Mouse (Mus musculus): ENCODE results near the gene Pex26. TPM values are rescaled to one million over a fixed set of nuclear protein-coding genes. Genes with fewer than 3 reads are reported as not detected.

Pex26 gene
- total and polyA plus RNA-seq, 3 experiments, result 8.6 to 16.9 (median 15.7) TPM

- no peak overlapping the region for H3K4me3 ChIP-seq (ENCODE audit: low read depth, low read length)
- peaks cover 6% of the 10 kb centered on the region for H3K36me3 ChIP-seq (replicated peaks)
- TF ChIP-seq GATA1 (IDR thresholded peaks at IDR 0.05; ENCODE audit: borderline replicate concordance, low read length) (no peak), GATA2 (IDR thresholded peaks at IDR 0.05; ENCODE audit: borderline replicate concordance, low read depth, low read length) (no peak), TAL1 (conservative IDR thresholded peaks at IDR 0.05; ENCODE audit: low read depth, low read length) (no peak)
- ATAC-seq (ENCODE audit: extremely low read depth, insufficient number of reproducible peaks, low FRiP score, poor library complexity, severe bottlenecking) (no peak), DNase-seq (ENCODE audit: low spot score) (no peak)
- H3K9me3 ChIP-seq (replicated peaks), result peaks cover 6% of the 10 kb centered on the region
- peaks cover 38% of the 10 kb centered on the region for H3K4me1 ChIP-seq (ENCODE audit: insufficient read depth, low read depth, low read length)
- H3K27me3 ChIP-seq (ENCODE audit: insufficient read depth, low read length), result peaks cover 45% of the 10 kb centered on the region
Observed at GRCm38 (mm10) chr6:121219406-121219805, 35.9 kb downstream of the Pex26 start.

GRCm38 (mm10) chr6:121220181-121220580, 36.7 kb downstream of the Pex26 start:
- H3K9me3 ChIP-seq (replicated peaks), result peaks cover 6% of the 10 kb centered on the region
- ATAC-seq (ENCODE audit: extremely low read depth, insufficient number of reproducible peaks, low FRiP score, poor library complexity, severe bottlenecking) (no peak), DNase-seq (ENCODE audit: low spot score) (no peak)
- peaks cover 39% of the 10 kb centered on the region for H3K27me3 ChIP-seq (ENCODE audit: insufficient read depth, low read length)
- H3K36me3 ChIP-seq (replicated peaks), result peaks cover 6% of the 10 kb centered on the region
- H3K4me3 ChIP-seq (ENCODE audit: low read depth, low read length), result no peak overlapping the region
- TF ChIP-seq TAL1 (conservative IDR thresholded peaks at IDR 0.05; ENCODE audit: low read depth, low read length) (no peak), CTCF (IDR thresholded peaks at IDR 0.05; ENCODE audit: low read depth, low read length) (no peak), GATA2 (IDR thresholded peaks at IDR 0.05; ENCODE audit: borderline replicate concordance, low read depth, low read length) (no peak), GATA1 (IDR thresholded peaks at IDR 0.05; ENCODE audit: borderline replicate concordance, low read length) (no peak)
- H3K4me1 ChIP-seq (ENCODE audit: insufficient read depth, low read depth, low read length), result peaks cover 36% of the 10 kb centered on the region

DNA sequence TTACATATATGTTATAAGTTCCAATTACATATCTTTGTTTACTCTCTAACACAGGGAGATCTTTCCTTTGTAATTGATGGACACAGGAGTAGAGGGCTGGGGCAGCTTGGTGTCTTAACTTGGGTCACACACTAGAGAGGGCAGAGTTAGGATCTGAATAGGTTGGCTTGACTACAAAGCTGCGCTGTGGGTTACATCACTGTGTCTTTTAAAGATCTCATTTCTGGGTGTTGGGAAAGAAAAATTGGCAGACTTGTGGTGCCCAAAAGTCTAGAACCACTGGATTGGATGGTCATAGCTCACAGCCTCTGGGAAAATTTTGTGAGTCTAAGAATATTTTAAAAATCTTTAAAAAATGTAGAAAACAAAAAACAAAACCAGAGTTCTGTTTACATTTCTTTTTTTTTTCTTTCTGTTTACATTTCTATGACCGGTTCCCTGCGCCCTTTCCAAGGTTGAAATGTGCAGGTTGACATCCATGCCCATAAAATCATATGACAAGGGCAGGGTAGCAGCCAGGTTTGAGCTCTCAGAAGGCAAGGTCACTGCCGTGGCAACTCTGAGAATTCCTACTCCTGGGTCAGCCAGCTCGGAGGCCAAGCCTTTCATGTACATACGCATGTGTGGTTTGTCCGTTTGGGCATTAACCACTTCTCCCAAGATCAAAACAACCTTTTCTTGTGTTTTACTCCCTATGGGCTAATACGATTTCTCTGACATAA, 38.6 kb downstream of the Pex26 start:
- Histone ChIP-seq H3K27me3 (ENCODE audit: insufficient read depth, low read length) (peaks cover 26% of the 10 kb centered on the region), H3K4me1 (ENCODE audit: insufficient read depth, low read depth, low read length) (peaks cover 48% of the 10 kb centered on the region), H3K9me3 (replicated peaks) (peaks cover 6% of the 10 kb centered on the region), H3K36me3 (replicated peaks) (peaks cover 6% of the 10 kb centered on the region), H3K4me3 (ENCODE audit: low read depth, low read length) (no peak overlapping the region)
- ATAC-seq (ENCODE audit: extremely low read depth, insufficient number of reproducible peaks, low FRiP score, poor library complexity, severe bottlenecking), result no peak
- DNase-seq (ENCODE audit: low spot score), result no peak
- TF ChIP-seq TAL1 (conservative IDR thresholded peaks at IDR 0.05; ENCODE audit: low read depth, low read length) (no peak), POLR2AphosphoS5 (IDR thresholded peaks at IDR 0.05; ENCODE audit: insufficient replicate concordance, low read depth, low read length) (no peak), GATA2 (IDR thresholded peaks at IDR 0.05; ENCODE audit: borderline replicate concordance, low read depth, low read length) (no peak), CTCF (IDR thresholded peaks at IDR 0.05; ENCODE audit: low read depth, low read length) (no peak), GATA1 (IDR thresholded peaks at IDR 0.05; ENCODE audit: borderline replicate concordance, low read length) (no peak)

GRCm38 (mm10) chr6:121223001-121223400, 39.5 kb downstream of the Pex26 start:
- Histone ChIP-seq H3K36me3 (replicated peaks) (peaks cover 6% of the 10 kb centered on the region), H3K4me1 (ENCODE audit: insufficient read depth, low read depth, low read length) (peaks cover 52% of the 10 kb centered on the region), H3K9me3 (replicated peaks) (peaks cover 6% of the 10 kb centered on the region), H3K27me3 (ENCODE audit: insufficient read depth, low read length) (peaks cover 20% of the 10 kb centered on the region), H3K4me3 (ENCODE audit: low read depth, low read length) (no peak overlapping the region)
- TF ChIP-seq GATA1 (IDR thresholded peaks at IDR 0.05; ENCODE audit: borderline replicate concordance, low read length) (no peak), POLR2AphosphoS5 (IDR thresholded peaks at IDR 0.05; ENCODE audit: insufficient replicate concordance, low read depth, low read length) (no peak), GATA2 (IDR thresholded peaks at IDR 0.05; ENCODE audit: borderline replicate concordance, low read depth, low read length) (no peak), TAL1 (conservative IDR thresholded peaks at IDR 0.05; ENCODE audit: low read depth, low read length) (no peak), CTCF (IDR thresholded peaks at IDR 0.05; ENCODE audit: low read depth, low read length) (no peak)
- DNase-seq (ENCODE audit: low spot score) (no peak), ATAC-seq (ENCODE audit: extremely low read depth, insufficient number of reproducible peaks, low FRiP score, poor library complexity, severe bottlenecking) (no peak)

DNA sequence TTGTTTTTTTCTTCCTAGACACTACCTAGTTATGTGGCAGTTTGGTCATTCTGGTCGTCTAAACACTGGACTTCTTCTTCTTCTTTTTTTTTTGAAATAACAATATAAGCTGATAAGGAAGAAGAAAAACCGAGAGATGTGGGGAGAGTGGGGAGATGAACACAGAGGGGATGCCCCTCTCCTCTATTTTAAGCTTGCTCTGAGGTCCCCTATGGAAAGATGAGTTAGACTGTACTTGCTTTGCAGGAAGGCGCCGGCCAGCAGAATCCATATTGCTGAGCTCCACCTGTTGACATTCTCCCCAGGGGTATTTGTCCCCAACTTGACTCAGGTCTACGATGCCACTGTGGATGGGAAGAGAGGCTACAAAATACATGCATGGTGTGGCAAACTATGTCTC, 40.6 kb downstream of the Pex26 start:
- peaks cover 6% of the 10 kb centered on the region for H3K36me3 ChIP-seq (replicated peaks)
- ATAC-seq (ENCODE audit: extremely low read depth, insufficient number of reproducible peaks, low FRiP score, poor library complexity, severe bottlenecking), result no peak
- peaks cover 61% of the 10 kb centered on the region for H3K4me1 ChIP-seq (ENCODE audit: insufficient read depth, low read depth, low read length)
- peak overlapping the region; percentile 40; the same call in 1 of the 2 replicates for H3K4me3 ChIP-seq (ENCODE audit: low read depth, low read length)
- no peak for DNase-seq (ENCODE audit: low spot score)
- TF ChIP-seq GATA1 (IDR thresholded peaks at IDR 0.05; ENCODE audit: borderline replicate concordance, low read length) (no peak), GATA2 (IDR thresholded peaks at IDR 0.05; ENCODE audit: borderline replicate concordance, low read depth, low read length) (no peak), CTCF (IDR thresholded peaks at IDR 0.05; ENCODE audit: low read depth, low read length) (no peak), TAL1 (conservative IDR thresholded peaks at IDR 0.05; ENCODE audit: low read depth, low read length) (no peak), POLR2AphosphoS5 (IDR thresholded peaks at IDR 0.05; ENCODE audit: insufficient replicate concordance, low read depth, low read length) (no peak)
- peaks cover 6% of the 10 kb centered on the region for H3K9me3 ChIP-seq (replicated peaks)
- peaks cover 14% of the 10 kb centered on the region for H3K27me3 ChIP-seq (ENCODE audit: insufficient read depth, low read length)

DNA sequence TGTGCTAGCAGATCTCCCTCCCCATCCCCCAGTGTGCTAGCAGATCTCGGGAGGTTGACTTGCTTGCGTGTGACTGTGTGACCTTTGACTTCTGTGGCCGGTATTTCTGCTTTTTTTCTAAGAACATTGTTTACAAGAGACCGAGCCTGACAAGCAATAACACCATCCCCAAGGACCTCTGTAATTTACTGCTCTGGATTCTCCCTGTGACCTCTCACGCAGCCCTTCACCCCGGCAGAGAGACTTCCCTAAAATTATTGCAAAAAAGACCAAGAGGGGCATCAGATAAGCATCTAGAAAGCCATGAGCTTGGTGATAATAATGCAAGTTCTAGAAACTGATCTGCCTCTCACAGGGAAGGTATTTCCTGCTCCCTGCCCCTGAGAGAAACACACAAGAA, 41.5 kb downstream of the Pex26 start:
- H3K4me1 ChIP-seq (ENCODE audit: insufficient read depth, low read depth, low read length), result peaks cover 57% of the 10 kb centered on the region
- DNase-seq (ENCODE audit: low spot score) (peak; percentile 32), ATAC-seq (ENCODE audit: extremely low read depth, insufficient number of reproducible peaks, low FRiP score, poor library complexity, severe bottlenecking) (peak; percentile 68)
- H3K27me3 ChIP-seq (ENCODE audit: insufficient read depth, low read length), result peaks cover 8% of the 10 kb centered on the region
- H3K9me3 ChIP-seq (replicated peaks), result peaks cover 6% of the 10 kb centered on the region
- peaks cover 6% of the 10 kb centered on the region for H3K36me3 ChIP-seq (replicated peaks)
- no peak overlapping the region; the same call in 1 of the 2 replicates for H3K4me3 ChIP-seq (ENCODE audit: low read depth, low read length)
- TF ChIP-seq POLR2AphosphoS5 (IDR thresholded peaks at IDR 0.05; ENCODE audit: insufficient replicate concordance, low read depth, low read length) (no peak), GATA2 (IDR thresholded peaks at IDR 0.05; ENCODE audit: borderline replicate concordance, low read depth, low read length) (no peak), TAL1 (conservative IDR thresholded peaks at IDR 0.05; ENCODE audit: low read depth, low read length) (no peak), CTCF (IDR thresholded peaks at IDR 0.05; ENCODE audit: low read depth, low read length) (no peak), GATA1 (IDR thresholded peaks at IDR 0.05; ENCODE audit: borderline replicate concordance, low read length) (no peak)

Data from G1E (cell line).